Mouse (Mus musculus) stomach, postnatal 0 days (tissue): ENCODE data around the gene Cacna2d1. TPM values are rescaled to one million over a fixed set of nuclear protein-coding genes. Genes with fewer than 3 reads are reported as not detected.

Experiments
- ATAC-seq: fragments of 200-750 bp; cut with Nextera tagmentation; 2 replicates; pipeline ENCODE4 v1.8.0; 2017; ENCODE audit not compliant: low FRiP score, low TSS enrichment
- DNase-seq: peaks from one replicate; pipeline ENCODE4 v3.0.0-alpha.2; 2016; ENCODE audit warnings: low spot score
- H3K27ac ChIP-seq: fragments of 300-500 bp; sonication (generic); replicated peaks from 2 replicates; pipeline ENCODE4 v1.5.1; 2014; ENCODE audit warnings: mild to moderate bottlenecking, control low read depth
- H3K27me3 ChIP-seq: fragments of 300-500 bp; sonication (generic); 2 replicates; pipeline ENCODE4 v1.6.1; 2014; ENCODE audit warnings: low read length; ENCODE audit not compliant: control insufficient read depth, insufficient read depth
- H3K36me3 ChIP-seq: fragments of 300-500 bp; sonication (generic); 2 replicates; pipeline ENCODE4 v1.6.1; 2014; ENCODE audit warnings: low read length, mixed read lengths; ENCODE audit not compliant: control insufficient read depth, insufficient read depth
- H3K4me1 ChIP-seq: fragments of 300-500 bp; sonication (generic); replicated peaks from 2 replicates; pipeline ENCODE4 v1.6.1; 2014; ENCODE audit warnings: antibody characterized with exemption; ENCODE audit not compliant: control insufficient read depth, insufficient read depth
- H3K4me2 ChIP-seq: fragments of 300-500 bp; sonication (generic); replicated peaks from 2 replicates; pipeline ENCODE4 v1.6.1; 2014; ENCODE audit warnings: low read depth, mild to moderate bottlenecking, control low read depth, moderate library complexity
- H3K4me3 ChIP-seq: fragments of 300-500 bp; sonication (generic); 2 replicates; pipeline ENCODE4 v1.5.1; 2014; ENCODE audit warnings: low read depth, low read length, control low read depth
- H3K9ac ChIP-seq: fragments of 300-500 bp; sonication (generic); 2 replicates; pipeline ENCODE4 v1.6.1; 2014; ENCODE audit warnings: mild to moderate bottlenecking, low read length, control low read depth, mixed read lengths
- H3K9me3 ChIP-seq: fragments of 300-500 bp; sonication (generic); 2 replicates; pipeline ENCODE4 v1.6.1; 2016; ENCODE audit warnings: low read length; ENCODE audit not compliant: control insufficient read depth
- CTCF ChIP-seq: IDR thresholded peaks from 2 replicates; pipeline ENCODE4 v1.5.1; 2016; ENCODE audit warnings: antibody characterized with exemption, low read depth, mild to moderate bottlenecking, moderate library complexity
- EP300 ChIP-seq: optimal IDR thresholded peaks from 2 replicates; pipeline ENCODE3; 2016; ENCODE audit warnings: antibody characterized with exemption
- WGBS: fragments of 180-500 bp; shearing (Covaris S2); extraction: QIAGEN DNeasy Blood & Tissue Kit; methylation state at CpG from one replicate; pipeline ENCODE4 v1.1.7; 2014; 5-methylcytosine and 5-hydroxymethylcytosine counted together
- polyA plus RNA-seq: library from polyadenylated mRNA; unstranded; fragments of >200 nt; fragmentation: Nextera tagmentation; extraction: Ambion mirVana; gene quantifications from 2 replicates; pipeline ENCODE4 v1.2.1, GENCODE M21; 2015

The Cacna2d1 gene
- polyA plus RNA-seq, 1 experiment from 2014 or later = 7.5 TPM

DNA sequence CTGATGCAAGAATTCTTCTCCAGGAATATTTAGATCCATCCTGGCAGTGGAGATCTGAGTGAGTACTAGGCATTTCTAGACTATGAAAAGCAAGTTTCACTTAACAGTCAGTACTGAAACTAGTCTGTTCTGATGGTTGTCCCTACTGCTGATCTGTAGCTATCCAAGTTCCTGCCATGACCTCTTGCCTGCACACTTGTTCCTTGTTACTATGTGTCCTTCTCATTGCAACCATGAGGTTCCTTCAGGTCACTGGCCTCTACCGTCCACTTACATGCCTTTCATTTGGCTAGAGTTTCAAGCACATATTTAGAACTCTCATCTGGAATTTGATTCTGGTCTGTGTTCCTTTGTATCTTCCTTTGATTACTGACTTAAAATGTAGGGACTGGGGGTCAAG is 37.9 kb downstream of the Cacna2d1 start:
- ATAC-seq (no peak), DNase-seq (no peak)
- Histone ChIP-seq H3K9me3 (no peaks in the 10 kb centered on the region), H3K36me3 (no peaks in the 10 kb centered on the region), H3K27me3 (no peaks in the 10 kb centered on the region), H3K27ac (no peak overlapping the region), H3K4me3 (no peak overlapping the region), H3K4me2 (no peak overlapping the region), H3K9ac (no peak overlapping the region), H3K4me1 (no peaks in the 10 kb centered on the region)
- 71% methylated on average over 1 of the region's 1 CpGs for WGBS
- TF ChIP-seq EP300 (no peak), CTCF (no peak)

DNA sequence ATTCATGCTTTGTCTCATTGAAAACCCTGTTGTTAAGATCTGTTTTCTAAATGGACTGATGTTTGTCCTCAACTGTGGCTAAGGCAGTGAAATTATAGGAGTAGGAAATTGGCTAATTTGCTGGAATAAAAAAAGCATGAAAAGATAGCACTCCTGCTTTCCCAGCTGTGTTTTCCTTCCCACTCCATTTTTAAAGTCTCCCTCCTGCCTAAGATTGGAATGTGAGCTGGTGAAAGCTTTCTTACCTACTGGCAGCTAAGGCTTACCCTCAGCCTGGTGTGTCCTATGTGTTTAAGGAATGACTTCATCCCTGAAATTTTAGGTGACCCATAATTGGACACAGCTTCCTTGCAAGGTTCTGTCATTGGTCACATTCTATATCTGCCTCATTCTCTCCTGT is 40.2 kb downstream of the Cacna2d1 start:
- H3K36me3 ChIP-seq = no peaks in the 10 kb centered on the region
- no peak for ATAC-seq
- TF ChIP-seq CTCF (no peak), EP300 (no peak)

DNA sequence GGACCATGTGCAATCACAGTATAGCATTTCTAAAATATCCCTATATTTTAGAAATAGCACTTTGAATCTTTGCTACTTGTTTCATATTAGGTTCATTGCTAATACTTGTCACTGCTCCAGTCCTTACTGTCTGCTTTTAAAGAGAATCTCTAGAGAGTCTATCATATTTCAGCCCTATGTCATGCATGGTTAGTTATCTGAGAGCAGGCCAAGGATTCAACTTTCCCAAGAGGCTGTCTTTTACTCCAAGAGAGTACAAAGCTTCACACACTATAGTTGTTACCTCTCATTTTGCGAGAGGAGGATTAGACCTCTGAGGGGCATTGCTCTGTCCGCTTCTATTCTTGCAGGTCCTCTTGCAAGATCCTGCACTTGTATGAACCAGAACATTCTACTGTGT is 44.7 kb downstream of the Cacna2d1 start:
- 88% methylated on average over 2 of the region's 2 CpGs for WGBS
- Histone ChIP-seq H3K27ac (no peak overlapping the region), H3K9me3 (no peaks in the 10 kb centered on the region), H3K4me3 (no peak overlapping the region), H3K4me1 (no peaks in the 10 kb centered on the region), H3K9ac (no peak overlapping the region), H3K27me3 (no peaks in the 10 kb centered on the region), H3K36me3 (no peaks in the 10 kb centered on the region), H3K4me2 (no peak overlapping the region)
- ATAC-seq (no peak), DNase-seq (no peak)
- TF ChIP-seq EP300 (no peak), CTCF (no peak)

More for the DNA sequence above, 40.2 kb downstream of the Cacna2d1 start:
- Histone ChIP-seq H3K27me3 (no peaks in the 10 kb centered on the region), H3K4me2 (no peak overlapping the region), H3K4me1 (no peaks in the 10 kb centered on the region), H3K4me3 (no peak overlapping the region), H3K9me3 (no peaks in the 10 kb centered on the region), H3K27ac (no peak overlapping the region), H3K9ac (no peak overlapping the region)
- DNase-seq = no peak

DNA sequence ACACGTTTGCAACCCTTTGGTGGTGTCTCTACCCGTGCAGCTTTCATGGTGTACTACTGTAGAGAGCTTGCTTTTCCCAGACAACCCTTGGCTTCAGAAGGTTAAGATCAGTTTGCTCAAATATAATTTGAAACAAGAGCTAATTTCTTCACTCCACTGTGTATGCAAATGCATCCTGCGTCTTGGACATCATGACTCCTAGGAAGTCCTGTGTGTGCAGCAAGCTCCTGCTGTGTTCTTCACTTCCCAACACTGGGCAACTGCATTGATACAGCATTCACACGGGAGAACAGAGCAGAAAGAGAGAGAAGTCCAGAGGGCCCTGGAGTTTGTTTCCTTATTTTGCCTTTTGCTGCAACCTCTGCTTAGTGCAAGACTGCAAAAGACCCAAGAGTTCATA is 48.1 kb downstream of the Cacna2d1 start:
- Histone ChIP-seq H3K9me3 (no peaks in the 10 kb centered on the region), H3K4me2 (no peak overlapping the region), H3K4me3 (no peak overlapping the region), H3K36me3 (no peaks in the 10 kb centered on the region), H3K4me1 (no peaks in the 10 kb centered on the region), H3K9ac (no peak overlapping the region), H3K27me3 (no peaks in the 10 kb centered on the region), H3K27ac (no peak overlapping the region)
- 56% methylated on average over 4 of the region's 4 CpGs for WGBS
- ATAC-seq (no peak), DNase-seq (no peak)
- no peak for TF ChIP-seq EP300
- no peak for TF ChIP-seq CTCF

DNA sequence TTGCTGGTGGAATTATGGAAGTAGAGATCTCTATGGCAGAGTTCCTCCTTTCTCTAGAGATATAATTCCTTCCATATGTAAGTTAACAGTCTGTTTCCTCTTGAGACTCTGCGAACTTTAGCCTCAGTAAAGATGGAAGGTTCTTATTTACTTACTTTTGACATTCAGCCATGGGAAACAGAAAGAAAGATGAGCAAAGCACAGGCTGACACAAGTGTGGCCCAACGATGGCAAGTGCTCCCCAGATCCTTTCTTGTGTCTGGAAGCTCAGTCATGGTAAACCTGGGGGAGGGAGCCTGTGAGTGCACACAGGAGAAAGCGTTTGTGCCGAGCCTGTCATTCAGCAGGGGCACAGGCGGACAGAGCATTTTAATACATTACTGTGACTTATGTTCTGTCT is 48.9 kb downstream of the Cacna2d1 start:
- Histone ChIP-seq H3K4me2 (no peak overlapping the region), H3K27me3 (no peaks in the 10 kb centered on the region), H3K27ac (no peak overlapping the region), H3K4me3 (no peak overlapping the region), H3K4me1 (no peaks in the 10 kb centered on the region), H3K9ac (no peak overlapping the region), H3K9me3 (no peaks in the 10 kb centered on the region), H3K36me3 (no peaks in the 10 kb centered on the region)
- DNase-seq = no peak
- no peak for ATAC-seq
- 49% methylated on average over 5 of the region's 5 CpGs for WGBS
- TF ChIP-seq EP300 (no peak), CTCF (no peak)

DNA sequence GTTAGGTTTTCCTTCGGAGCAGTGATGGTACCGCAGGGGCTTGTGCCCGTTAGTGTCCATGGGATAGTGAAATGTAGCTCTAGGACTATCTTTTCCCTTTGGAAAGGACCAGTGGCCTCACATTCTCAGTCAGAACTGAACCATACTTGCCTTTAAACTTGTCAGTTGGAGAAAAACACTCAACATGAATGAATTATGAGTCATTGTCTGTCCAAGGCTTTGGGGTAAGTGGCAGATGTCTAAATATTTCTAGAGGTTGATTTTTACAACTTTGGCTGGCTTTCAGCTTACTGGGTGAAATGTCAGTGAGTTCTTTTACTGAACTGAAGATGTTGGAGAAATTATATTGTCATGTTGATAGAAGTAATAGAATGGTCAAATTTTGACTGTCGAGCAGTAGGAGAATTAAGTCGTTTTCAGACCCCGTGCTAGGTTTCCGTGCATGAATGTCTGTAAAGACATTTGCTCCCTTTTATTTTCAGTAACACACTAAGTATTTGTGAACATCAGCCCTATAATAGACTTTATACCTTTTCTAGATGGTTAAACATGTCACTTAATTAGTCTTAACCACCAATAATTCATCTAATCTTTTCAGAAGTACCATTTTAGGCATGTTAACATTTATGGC is 50.9 kb downstream of the Cacna2d1 start:
- WGBS = 88% methylated on average over 7 of the region's 7 CpGs
- no peak for TF ChIP-seq CTCF
- no peak for TF ChIP-seq EP300
- Histone ChIP-seq H3K27ac (no peak overlapping the region), H3K36me3 (no peaks in the 10 kb centered on the region), H3K9me3 (no peaks in the 10 kb centered on the region), H3K4me3 (no peak overlapping the region), H3K27me3 (no peaks in the 10 kb centered on the region), H3K9ac (no peak overlapping the region), H3K4me1 (no peaks in the 10 kb centered on the region), H3K4me2 (no peak overlapping the region)
- DNase-seq (no peak), ATAC-seq (no peak)
